Mouse (Mus musculus) left cerebral cortex, postnatal 10 days (tissue): Measurements from ENCODE around the gene Col2a1. TPM values are rescaled to one million over a fixed set of nuclear protein-coding genes. Genes with fewer than 3 reads are reported as not detected.

Experiments
- DNase-seq, 2 experiments: peaks; one replicate each; pipeline ENCODE4 v3.0.0; 2021 to 2022; ENCODE audit warnings: low spot score in 2 of 2, mixed read lengths in 1 of 2; ENCODE audit errors: extremely low spot score in 1 of 2
- intact Hi-C: fragments of 180-260 bp; cut with DNase I; formaldehyde crosslinking; loops from one replicate; pipeline ENCODE4 v1.15.1; 2025
- total RNA-seq, 2 experiments: library from RNA; stranded (reverse); gene quantifications; 2 replicates each; pipeline ENCODE4 v1.2.3; 2021

The Col2a1 gene
- 1 to 10 TPM in 1 of 2 experiments, under 1 TPM in 1; 0.63 to 1.1 TPM for total RNA-seq

- DNase-seq, result no peak
- intact Hi-C loops, result no loop called here
Observed at GRCm38 (mm10) chr15:98003822-98004739, at the start of gene Col2a1. TSS of gene Col2a1 (minus strand) at chr15:98004695.

- intact Hi-C loops, result no loop called here
- DNase-seq, result no peak
Observed at GRCm38 (mm10) chr15:98051685-98052084, 47.2 kb upstream of the Col2a1 start.

- intact Hi-C loops, result no loop called here
- DNase-seq, result no peak
Observed at GRCm38 (mm10) chr15:98048918-98049700, 44.6 kb upstream of the Col2a1 start.

- no peak for DNase-seq
- intact Hi-C loops, result no loop called here
Observed at GRCm38 (mm10) chr15:98044387-98044786, 39.9 kb upstream of the Col2a1 start.

GRCm38 (mm10) chr15:98043967-98044366 lies 39.5 kb upstream of the Col2a1 start:
- intact Hi-C loops, result no loop called here
- no peak for DNase-seq

GRCm38 (mm10) chr15:98042508-98042907 lies 38.0 kb upstream of the Col2a1 start:
- intact Hi-C loops, result no loop called here

GRCm38 (mm10) chr15:98039682-98040081 lies 35.2 kb upstream of the Col2a1 start:
- DNase-seq, result no peak
- intact Hi-C loops, result no loop called here

More at GRCm38 (mm10) chr15:98042508-98042907, 38.0 kb upstream of the Col2a1 start:
- no peak for DNase-seq

GRCm38 (mm10) chr15:98036578-98036977 lies 32.1 kb upstream of the Col2a1 start:
- intact Hi-C loops, result no loop called here
- DNase-seq, result no peak

- DNase-seq, result no peak
Observed at GRCm38 (mm10) chr15:98035076-98035755, 30.7 kb upstream of the Col2a1 start.

GRCm38 (mm10) chr15:98033233-98033748 lies 28.8 kb upstream of the Col2a1 start:
- intact Hi-C loops, result no loop called here
- no peak for DNase-seq

More at GRCm38 (mm10) chr15:98035076-98035755, 30.7 kb upstream of the Col2a1 start:
- intact Hi-C loops, result no loop called here

- DNase-seq, result no peak
- intact Hi-C loops, result no loop called here
Observed at GRCm38 (mm10) chr15:98029798-98030197, 25.3 kb upstream of the Col2a1 start.

GRCm38 (mm10) chr15:98026967-98027904 lies 22.7 kb upstream of the Col2a1 start:
- intact Hi-C loops, result no loop called here
- DNase-seq, result no peak

- no peak for DNase-seq
- intact Hi-C loops, result no loop called here
Observed at GRCm38 (mm10) chr15:98025611-98026010, 21.1 kb upstream of the Col2a1 start.

- intact Hi-C loops, result no loop called here
Observed at GRCm38 (mm10) chr15:98023137-98023536, 18.6 kb upstream of the Col2a1 start.

GRCm38 (mm10) chr15:98021886-98022285 lies 17.4 kb upstream of the Col2a1 start:
- no peak for DNase-seq
- intact Hi-C loops, result no loop called here

More at GRCm38 (mm10) chr15:98023137-98023536, 18.6 kb upstream of the Col2a1 start:
- no peak for DNase-seq

- DNase-seq, result no peak
- intact Hi-C loops, result no loop called here
Observed at GRCm38 (mm10) chr15:98019047-98019446, 14.6 kb upstream of the Col2a1 start.

- no peak for DNase-seq
- intact Hi-C loops, result no loop called here
Observed at GRCm38 (mm10) chr15:98017925-98018324, 13.4 kb upstream of the Col2a1 start.

GRCm38 (mm10) chr15:98012810-98013209 lies 8.3 kb upstream of the Col2a1 start:
- DNase-seq, result no peak
- intact Hi-C loops, result no loop called here
